In the genomic region with DNA sequence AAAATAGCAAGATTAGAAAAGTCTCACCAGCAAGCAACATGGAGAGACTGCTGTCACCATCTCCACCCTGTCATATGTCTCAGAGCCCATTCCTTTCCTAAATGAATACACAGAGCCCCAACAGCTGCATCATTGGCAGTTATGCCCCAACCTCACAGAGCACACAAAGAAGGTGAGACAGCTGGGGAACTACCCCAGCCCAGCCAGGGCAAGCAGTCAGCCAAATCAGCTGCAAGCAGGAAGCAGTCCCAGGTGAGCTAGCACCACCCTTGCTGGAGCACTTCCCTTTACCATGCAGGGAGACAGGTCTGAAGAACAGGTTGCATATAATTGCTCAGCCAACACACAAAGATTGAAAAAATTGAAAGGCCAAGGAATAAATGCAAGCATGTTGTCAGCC, we compare ENCODE assay signal across 19 mouse cellular contexts. TPM values are rescaled to one million over a fixed set of nuclear protein-coding genes. Genes with fewer than 3 reads are reported as not detected.
DNase-seq lines count a peak whose midpoint lies in the region; ATAC-seq and TF ChIP-seq lines count a peak whose summit lies in the region.
"Had no signal": no experiment of that assay in that cellular context is flagged by ENCODE, and none has a peak within 500 bp of the region (broad histone marks: within the 10 kb centered on the region; RNA-seq: fewer than 3 reads in every experiment).

No protein-coding gene starts in this region.

- TF ChIP-seq CTCF in lung, adult 2 months (IDR thresholded peaks at IDR 0.05; ENCODE audit: insufficient read depth, low read length) = no peak

- no peak overlapping the region for H3K4me3 ChIP-seq in lung, adult 2 months (replicated peaks; ENCODE audit: extremely low read depth, low read depth, low read length)
- H3K4me3 ChIP-seq: erythroblast, embryonic 14.5 days; heart, embryonic 12.5 days; hindbrain, embryonic 10.5 days; limb, embryonic 15.5 days; midbrain, embryonic 12.5 days; stomach, embryonic 15.5 days had no signal

- no peak for TF ChIP-seq POLR2A in lung, adult 2 months (IDR thresholded peaks at IDR 0.05; ENCODE audit: borderline replicate concordance, extremely low read depth, low read depth, low read length)

- peaks cover 3% of the 10 kb centered on the region for H3K4me1 ChIP-seq in lung, adult 2 months (ENCODE audit: control insufficient read depth, insufficient read depth, low read length)

- no peaks in the 10 kb centered on the region for H3K27me3 ChIP-seq in splenic B cell, adult 2 months (ENCODE audit: control insufficient read depth, insufficient read depth, low read length, poor library complexity, severe bottlenecking)
- H3K27me3 ChIP-seq: heart, embryonic 12.5 days; limb, embryonic 15.5 days; midbrain, embryonic 12.5 days; stomach, embryonic 15.5 days had no signal

- ATAC-seq in cerebellum, adult (ENCODE audit: insufficient number of reproducible peaks, low FRiP score, low TSS enrichment) = no peak
- no peak for ATAC-seq in monocyte, adult 5-6 weeks (replicated peaks; ENCODE audit: insufficient number of reproducible peaks, low FRiP score, low TSS enrichment, poor library complexity, severe bottlenecking)
- ATAC-seq: forebrain, embryonic 14.5 days; liver, postnatal 0 days had no signal

- no peaks in the 10 kb centered on the region for H3K36me3 ChIP-seq in splenic B cell, adult 2 months (ENCODE audit: control insufficient read depth, insufficient read depth, low read length, poor library complexity, severe bottlenecking)
- H3K36me3 ChIP-seq: stomach, embryonic 15.5 days had no signal

- DNase-seq in lung, postnatal 25 days (ENCODE audit: low spot score) = peak; percentile 37
- DNase-seq in lung, adult 2 months = no peak
- peak; percentile 50 for DNase-seq in naive thymus-derived CD4-positive, alpha-beta T cell, adult 2 months (ENCODE audit: low read depth)
- DNase-seq in splenic B cell, adult 2 months (ENCODE audit: low read depth, low spot score) = peak; percentile 72
- peak; percentile 79 for DNase-seq in thymus, postnatal 25 days
- no peak for DNase-seq in right cerebral cortex, postnatal 25 days
- DNase-seq: cerebellum, postnatal 14 days; kidney, adult 9 months; liver, postnatal 0 days; right cerebral cortex, postnatal 14 days had no signal

RNA-seq across cellular contexts. Expression of a gene that starts 3.3 kb away (rescaled TPM):
- 24.5 and 27.4 TPM in 2 replicates for polyA plus RNA-seq in lung, adult 2 months (2012; rRNA removed)
- 111 to 204 TPM (median 115 TPM) in 3 replicates for total RNA-seq in monocyte, adult 5-6 weeks (2017)

RNA-seq across cellular contexts. Expression of a gene that starts 41.9 kb away (rescaled TPM):
- 27.4 and 38.0 TPM in 2 replicates for polyA plus RNA-seq in lung, adult 2 months (2012; rRNA removed)
- 39.7 to 60.5 TPM (median 49.6 TPM) in 3 replicates for total RNA-seq in monocyte, adult 5-6 weeks (2017)

RNA-seq across cellular contexts. Expression of a gene that starts 59.6 kb away (rescaled TPM):
- 81.5 and 84.8 TPM in 2 replicates for polyA plus RNA-seq in lung, adult 2 months (2012; rRNA removed)
- total RNA-seq in monocyte, adult 5-6 weeks (2017) = 6.2 to 15.9 TPM (median 8.8 TPM) in 3 replicates

Comparison
In these comparisons a context has a peak if more than half of its experiments do, and no peak if none do; other contexts are left out.
1. DNase-seq: peak in lung, postnatal 25 days (single experiment), naive thymus-derived CD4-positive, alpha-beta T cell, adult 2 months (single experiment), splenic B cell, adult 2 months (single experiment) and thymus, postnatal 25 days (single experiment); none in lung, adult 2 months (single experiment) and right cerebral cortex, postnatal 25 days (single experiment).